Mouse (Mus musculus): ENCODE results near the gene Otub1.

DNA sequence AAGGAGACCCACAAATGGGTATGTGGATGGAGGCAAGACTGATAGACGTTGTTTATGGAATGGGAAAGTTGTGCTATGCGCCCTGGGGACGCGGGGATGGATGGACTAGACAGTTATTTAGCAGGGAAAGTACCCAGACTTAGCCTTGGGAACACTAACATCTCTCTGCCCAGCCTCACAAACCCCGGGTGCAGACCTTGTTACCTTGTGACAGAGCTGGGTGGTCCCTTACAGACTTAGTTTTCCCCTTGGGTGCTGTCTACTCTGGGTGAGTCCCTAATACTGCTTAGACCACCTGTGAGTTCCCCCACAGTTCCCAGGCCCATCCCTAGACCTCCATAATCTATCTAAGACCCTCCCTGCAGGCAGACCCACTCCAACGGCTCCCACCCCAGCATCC, 39.3 kb downstream of the Otub1 start:
- TF ChIP-seq CTCF (IDR thresholded peaks at IDR 0.05; ENCODE audit: borderline replicate concordance, control insufficient read depth, extremely low read depth, insufficient read depth, low read length, poor library complexity) (no peak), POLR2A (IDR thresholded peaks at IDR 0.05; ENCODE audit: control insufficient read depth, extremely low read depth, insufficient read depth, low read length, poor library complexity) (no peak)

Data from thymus, adult 2 months (tissue).